Mouse (Mus musculus) adrenal gland (tissue): ENCODE results near the gene Ptprn.

Experiments
- microRNA-seq, 2 experiments: library from miRNA; unstranded; fragments of <30 nt; microRNA quantifications; one replicate each; pipeline ENCODE4; 2019

Ptprn gene

Small RNA genes within 50 kb of the gene (microRNA-seq; reads per million reads assigned to microRNA genes)
- gene Gm27943: 0 reads per million in 2 experiments
